Mouse (Mus musculus) stomach, postnatal 0 days (tissue): ENCODE measurements around the gene Wdr93.

Experiments
- CTCF ChIP-seq: IDR thresholded peaks from 2 replicates; pipeline ENCODE4 v1.5.1; 2016; ENCODE audit warnings: antibody characterized with exemption, low read depth, mild to moderate bottlenecking, moderate library complexity
- EP300 ChIP-seq: optimal IDR thresholded peaks from 2 replicates; pipeline ENCODE3; 2016; ENCODE audit warnings: antibody characterized with exemption

- TF ChIP-seq EP300 (no peak), CTCF (no peak)
Observed at GRCm38 (mm10) chr7:79696495-79696894, 46.5 kb upstream of the Wdr93 start.
